Mouse (Mus musculus): ENCODE measurements around the gene Gper1.
"Not testable (repeated sequence)": the region's sequence is repeated elsewhere in the genome, so short reads cannot be mapped to it uniquely, and the experiment has no call there.

Gper1 gene

GRCm38 (mm10) chr5:139390324-139391119 is 32.4 kb upstream of the Gper1 start:
- DNase-seq (ENCODE audit: low spot score): not testable (repeated sequence)

DNA sequence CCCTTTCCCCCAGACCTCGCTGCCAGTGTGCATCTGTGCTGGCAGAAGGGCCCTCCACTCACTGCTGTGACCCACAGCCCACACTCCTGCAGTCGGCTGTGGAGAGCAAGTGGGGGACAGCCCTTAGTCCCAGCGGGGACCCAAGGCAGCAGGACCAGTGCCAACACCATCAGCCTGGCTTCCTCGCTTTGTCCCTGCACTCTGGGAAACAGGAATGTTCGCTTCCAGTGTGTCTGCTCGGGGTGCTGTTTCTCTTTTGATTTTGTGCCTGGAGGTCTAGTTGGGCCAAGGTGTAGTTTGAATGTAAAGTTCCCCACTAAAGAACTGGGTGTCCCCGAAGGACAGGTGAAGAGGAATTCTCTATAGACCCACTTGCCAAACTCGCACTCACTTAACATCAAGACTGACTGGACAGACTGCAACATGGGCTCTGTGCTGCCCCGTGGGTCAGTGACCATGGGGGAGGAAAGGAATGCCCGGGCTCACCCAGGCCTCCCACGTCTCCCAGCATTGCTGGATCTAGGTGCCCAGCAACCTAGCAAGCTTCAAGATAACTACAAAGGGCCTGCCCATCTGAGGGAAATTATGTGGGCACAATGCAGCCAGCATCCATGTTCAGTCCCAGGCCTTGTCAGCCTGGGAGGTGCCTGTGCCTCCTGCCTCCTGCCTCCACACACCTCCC is 31.5 kb upstream of the Gper1 start:
- DNase-seq (ENCODE audit: low spot score): no peak

DNA sequence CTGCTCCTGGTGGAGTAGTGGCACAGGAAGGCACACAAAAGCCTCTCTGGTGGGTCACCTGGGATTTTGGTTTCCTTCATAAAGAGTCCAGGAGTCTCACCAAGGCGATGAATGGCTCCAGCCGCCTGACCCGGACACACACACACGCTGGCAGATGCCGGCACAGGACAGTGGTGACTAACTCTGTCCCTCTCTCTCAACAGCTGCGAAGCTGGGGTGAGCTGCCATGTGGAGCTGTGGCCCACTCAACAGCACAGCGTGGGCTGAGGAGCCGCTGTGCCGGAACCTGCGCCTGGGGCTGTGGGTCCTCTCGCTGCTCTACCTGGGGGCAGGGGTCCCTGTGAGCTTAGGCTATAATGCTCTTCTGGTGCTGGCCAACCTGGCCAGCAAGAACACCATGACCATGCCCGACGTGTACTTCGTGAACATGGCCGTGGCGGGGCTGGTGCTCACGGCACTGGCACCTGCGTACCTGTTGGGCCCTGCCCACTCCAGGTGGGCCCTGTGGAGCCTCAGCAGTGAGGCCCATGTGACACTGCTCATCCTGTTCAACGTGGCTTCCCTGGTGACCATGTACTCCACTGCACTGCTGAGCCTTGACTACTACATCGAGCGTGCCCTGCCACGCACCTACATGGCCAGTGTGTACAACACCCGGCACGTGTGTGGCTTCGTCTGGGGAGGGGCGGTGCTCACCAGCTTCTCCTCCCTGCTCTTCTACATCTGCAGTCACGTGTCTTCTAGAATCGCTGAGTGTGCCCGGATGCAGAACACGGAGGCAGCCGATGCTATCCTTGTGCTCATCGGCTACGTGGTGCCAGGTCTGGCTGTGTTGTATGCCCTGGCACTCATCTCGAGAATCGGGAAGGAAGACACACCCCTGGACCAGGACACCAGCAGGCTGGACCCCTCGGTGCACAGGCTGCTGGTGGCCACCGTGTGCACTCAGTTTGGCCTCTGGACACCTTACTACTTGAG is 30.4 kb upstream of the Gper1 start:
- DNase-seq (ENCODE audit: low spot score): no peak

DNA sequence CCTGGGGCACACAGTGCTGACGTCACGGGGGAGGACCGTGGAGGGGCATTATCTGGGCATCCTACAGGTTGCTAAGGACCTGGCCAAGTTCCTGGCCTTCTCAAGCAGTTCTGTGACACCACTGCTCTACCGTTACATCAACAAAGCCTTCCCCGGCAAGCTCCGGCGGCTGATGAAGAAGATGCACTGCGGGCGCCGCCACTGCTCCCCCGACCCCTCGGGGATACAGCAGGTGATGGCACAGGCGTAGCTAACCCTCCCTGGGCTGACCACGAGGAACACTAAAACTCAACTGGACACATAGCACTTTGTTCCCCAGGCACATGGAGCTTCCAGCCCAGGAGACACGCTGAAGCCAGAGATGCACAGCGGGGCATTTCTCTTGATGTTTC is 29.8 kb upstream of the Gper1 start:
- no peak for DNase-seq (ENCODE audit: low spot score)

GRCm38 (mm10) chr5:139394399-139394798 is 28.6 kb upstream of the Gper1 start:
- DNase-seq (ENCODE audit: low spot score): no peak

DNA sequence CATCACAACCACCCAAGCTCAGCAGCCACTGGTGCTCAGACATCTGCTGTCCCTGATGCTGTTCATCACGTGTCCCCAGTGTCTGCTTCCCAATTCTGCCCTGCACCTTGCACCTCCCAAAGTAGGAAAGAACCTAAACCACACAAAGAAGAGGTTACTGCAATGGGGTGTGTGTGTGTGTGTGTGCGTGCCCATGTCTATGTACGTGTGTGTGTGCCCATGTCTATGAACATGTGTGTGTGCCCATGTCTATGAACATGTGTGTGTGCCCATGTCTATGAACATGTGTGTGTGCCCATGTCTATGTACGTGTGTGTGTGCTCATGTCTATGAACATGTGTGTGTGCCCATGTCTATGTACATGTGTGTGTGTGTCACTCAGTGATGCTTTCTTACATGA is 27.4 kb upstream of the Gper1 start:
- DNase-seq (ENCODE audit: low spot score): no peak

- no peak for DNase-seq (ENCODE audit: low spot score)
These were observed 25.5 kb upstream of the Gper1 start for GRCm38 (mm10) chr5:139397359-139397916.

GRCm38 (mm10) chr5:139397959-139398753 is 24.8 kb upstream of the Gper1 start:
- peak; percentile 94 for DNase-seq (ENCODE audit: low spot score)

DNA sequence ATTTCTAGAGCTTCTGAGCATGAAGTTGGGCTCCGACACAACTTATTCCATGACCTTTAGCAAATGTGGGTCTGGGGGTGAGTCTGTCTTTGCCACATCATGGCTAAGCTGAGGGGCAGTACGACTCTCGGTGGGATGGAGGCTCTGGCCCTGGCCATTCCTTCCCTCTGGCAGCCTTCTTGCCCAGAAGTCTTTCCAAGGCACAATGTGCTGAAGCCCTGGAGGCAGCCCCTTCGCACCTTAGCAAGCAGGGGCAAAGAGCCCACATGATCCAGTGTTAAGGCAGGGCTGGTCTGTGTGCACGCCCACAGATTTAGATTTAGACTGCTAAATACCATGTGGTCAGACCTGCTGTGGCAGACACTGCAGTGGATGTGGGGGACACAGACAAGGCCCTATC is 24.2 kb upstream of the Gper1 start:
- no peak for DNase-seq (ENCODE audit: low spot score)

DNA sequence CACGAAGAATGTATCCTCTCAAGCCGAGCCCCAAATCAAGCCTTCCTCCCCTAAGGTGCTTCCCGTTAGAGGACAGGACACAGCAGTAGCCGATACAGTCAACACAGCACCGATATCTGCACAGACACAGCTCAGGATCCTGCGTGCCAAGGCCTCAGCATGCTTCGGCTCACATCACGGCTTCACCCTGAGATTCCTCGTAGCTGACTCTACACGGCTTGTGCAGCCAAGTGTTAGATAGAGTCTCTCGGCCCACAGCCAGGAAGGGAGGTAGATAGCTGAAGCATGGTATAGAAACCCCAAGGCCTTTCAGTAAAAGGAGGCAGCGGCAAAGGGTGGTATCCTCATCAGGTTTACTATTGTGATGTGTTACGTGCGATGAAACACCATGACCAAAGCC is 23.0 kb upstream of the Gper1 start:
- DNase-seq (ENCODE audit: low spot score): no peak

GRCm38 (mm10) chr5:139402106-139402505 is 20.8 kb upstream of the Gper1 start:
- DNase-seq (ENCODE audit: low spot score): no peak

- DNase-seq (ENCODE audit: low spot score): no peak
These were observed 19.2 kb upstream of the Gper1 start for GRCm38 (mm10) chr5:139403692-139404260.

- no peak for DNase-seq (ENCODE audit: low spot score)
These were observed 18.1 kb upstream of the Gper1 start, which contains the start of gene C130050O18Rik for GRCm38 (mm10) chr5:139404801-139405401. TSS of gene C130050O18Rik (plus strand) at chr5:139405280.

- DNase-seq (ENCODE audit: low spot score): no peak
These were observed 17.5 kb upstream of the Gper1 start for GRCm38 (mm10) chr5:139405478-139405877.

DNA sequence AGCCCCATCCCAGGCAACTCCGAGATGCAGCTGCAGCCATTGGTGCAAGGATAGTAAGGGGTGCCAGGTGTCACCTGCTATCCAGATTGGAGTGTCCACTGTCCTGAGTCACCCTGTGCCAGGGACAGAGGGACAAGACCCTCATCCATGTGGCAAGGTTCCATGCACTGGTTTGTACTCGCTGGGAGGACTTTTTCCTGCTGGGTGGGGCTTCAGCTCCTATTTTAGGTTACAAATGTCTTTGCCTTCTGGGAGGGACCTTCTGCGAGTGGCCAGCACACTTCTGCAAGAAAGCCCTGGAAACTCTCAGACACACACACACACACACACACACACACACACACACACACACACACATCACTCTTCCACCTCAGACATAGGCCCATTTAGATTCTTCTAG is 17.0 kb upstream of the Gper1 start:
- DNase-seq (ENCODE audit: low spot score): no peak

DNA sequence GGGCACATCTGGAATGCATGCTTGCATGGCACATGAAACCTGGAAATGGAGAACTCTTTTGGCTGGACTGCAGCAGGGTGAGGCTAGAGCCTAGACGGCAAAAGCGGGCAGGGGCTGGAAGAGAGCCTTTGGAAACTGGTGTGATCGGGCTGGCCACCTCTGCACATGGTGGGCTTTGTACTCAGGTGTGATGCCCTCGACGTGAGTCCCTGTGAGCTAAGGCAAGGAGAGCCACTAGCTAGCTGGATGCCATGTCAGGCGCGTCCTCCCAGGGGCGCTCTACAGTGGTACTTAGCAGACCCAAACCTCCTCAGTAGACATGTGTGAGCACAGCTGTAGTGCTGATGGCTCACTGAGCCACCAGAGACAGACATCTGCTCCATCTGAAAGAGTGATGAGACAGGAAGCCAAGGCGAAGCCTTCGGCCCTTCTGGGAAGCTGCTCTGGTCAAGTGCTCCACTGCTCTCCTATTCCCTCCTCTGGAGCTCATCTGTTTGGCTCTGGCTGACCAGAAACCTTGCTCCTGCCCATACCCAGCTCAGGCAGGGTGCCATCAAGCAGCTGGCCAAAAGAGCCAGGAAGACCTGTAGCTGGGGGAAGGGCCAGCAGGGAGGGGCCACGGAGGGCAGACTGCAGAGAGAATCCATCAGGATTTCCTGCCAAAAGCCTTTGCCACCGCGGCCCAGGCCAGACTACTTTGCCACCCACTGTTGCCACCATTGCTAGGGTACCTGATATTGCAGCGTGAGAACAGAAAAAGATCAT is 15.6 kb upstream of the Gper1 start:
- no peak for DNase-seq (ENCODE audit: low spot score)

- DNase-seq (ENCODE audit: low spot score): no peak
These were observed 14.4 kb upstream of the Gper1 start for GRCm38 (mm10) chr5:139408511-139408910.

DNA sequence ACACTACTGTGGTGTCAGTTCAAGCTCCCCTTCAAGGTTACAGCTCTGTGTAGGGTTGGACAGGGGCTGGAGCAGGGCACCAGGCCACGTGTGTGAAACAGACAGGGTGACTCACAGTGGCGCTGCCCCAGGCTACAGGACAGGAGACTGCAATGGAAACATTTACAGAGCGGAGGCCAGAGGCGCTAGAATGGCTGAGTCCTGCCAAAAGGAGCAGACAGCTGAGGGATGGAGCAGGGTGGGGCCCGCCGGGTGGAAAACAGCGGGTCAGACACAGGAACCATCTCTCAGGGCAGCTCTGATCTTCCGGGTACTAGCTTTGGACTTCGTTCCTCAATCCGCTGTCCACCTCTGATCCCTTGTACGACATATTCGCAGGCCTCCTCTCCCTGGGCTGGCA is 13.5 kb upstream of the Gper1 start:
- DNase-seq (ENCODE audit: low spot score): no peak

GRCm38 (mm10) chr5:139410056-139410455 is 12.9 kb upstream of the Gper1 start:
- DNase-seq (ENCODE audit: low spot score): no peak

GRCm38 (mm10) chr5:139411117-139411516 is 11.8 kb upstream of the Gper1 start:
- DNase-seq (ENCODE audit: low spot score): no peak
